Mouse (Mus musculus) CD4-positive, CD25-positive, alpha-beta regulatory T cell, adult 4 months (primary cell): ENCODE data around the gene Basp1. TPM values are rescaled to one million over a fixed set of nuclear protein-coding genes. Genes with fewer than 3 reads are reported as not detected.
A peak's percentile ranks its signal among the peaks of the same experiment; 100 is the strongest.
"Not testable (repeated sequence)": the region's sequence is repeated elsewhere in the genome, so short reads cannot be mapped to it uniquely, and the experiment has no call there.

Experiments used
- ATAC-seq: one replicate; pipeline ENCODE4 v1.8.0; 2017
- polyA plus RNA-seq, 2 experiments: library from polyadenylated mRNA; unstranded; fragments of 100-300 nt; shearing (Covaris generic); gene quantifications; one replicate each; pipeline ENCODE4 v1.2.1; 2017

The Basp1 gene
- polyA plus RNA-seq: under 1 TPM; 0.33 to 0.50 TPM

- ATAC-seq: peak; percentile 40
Measured at GRCm38 (mm10) chr15:25413378-25413901, at the start of gene Basp1. Gene Basp1 (minus strand): TSS chr15:25413764.

DNA sequence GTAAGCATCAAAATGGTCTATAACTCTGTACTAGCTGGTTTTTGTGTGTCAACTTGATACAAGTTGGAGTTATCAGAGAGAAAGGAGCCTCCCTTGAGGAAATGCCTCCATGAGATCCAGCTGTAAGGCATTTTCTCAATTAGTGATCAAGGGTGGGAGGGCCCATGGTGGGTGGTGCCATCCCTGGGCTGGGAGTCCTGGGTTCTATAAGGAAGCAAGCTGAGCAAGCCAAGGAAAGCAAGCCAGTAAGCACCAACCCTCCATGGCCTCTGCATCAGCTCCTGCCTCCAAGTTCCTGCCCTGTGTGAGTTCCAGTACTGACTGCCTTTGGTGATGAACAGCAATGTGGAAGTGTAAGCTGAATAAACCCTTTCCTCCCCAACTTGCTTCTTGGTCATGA, 49.5 kb upstream of the Basp1 start:
- ATAC-seq: not testable (repeated sequence)

- no peak for ATAC-seq
Measured at GRCm38 (mm10) chr15:25462056-25462762, 48.6 kb upstream of the Basp1 start.

GRCm38 (mm10) chr15:25459901-25460300, 46.3 kb upstream of the Basp1 start:
- ATAC-seq: no peak

DNA sequence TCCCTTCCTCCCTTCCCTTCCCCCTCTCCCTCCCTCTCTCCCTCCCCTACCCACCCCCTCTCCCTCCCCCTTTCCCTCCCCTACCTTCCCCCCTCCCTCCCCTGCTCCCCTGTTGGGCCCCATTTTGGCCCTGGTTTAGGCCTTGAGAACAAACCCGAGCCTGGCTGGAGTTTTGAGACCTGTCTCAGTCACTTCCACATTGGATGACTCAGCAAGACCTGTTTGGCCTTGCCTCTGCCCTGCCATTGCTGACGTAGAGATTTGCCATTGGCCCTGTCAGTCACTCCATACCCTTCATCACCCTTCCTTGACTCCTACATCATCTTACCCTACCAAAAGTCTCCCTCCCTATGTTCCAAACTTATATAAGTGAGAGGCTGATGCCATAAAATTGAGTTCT, 43.9 kb upstream of the Basp1 start:
- ATAC-seq: no peak

GRCm38 (mm10) chr15:25453538-25453937, 40.0 kb upstream of the Basp1 start:
- no peak for ATAC-seq

DNA sequence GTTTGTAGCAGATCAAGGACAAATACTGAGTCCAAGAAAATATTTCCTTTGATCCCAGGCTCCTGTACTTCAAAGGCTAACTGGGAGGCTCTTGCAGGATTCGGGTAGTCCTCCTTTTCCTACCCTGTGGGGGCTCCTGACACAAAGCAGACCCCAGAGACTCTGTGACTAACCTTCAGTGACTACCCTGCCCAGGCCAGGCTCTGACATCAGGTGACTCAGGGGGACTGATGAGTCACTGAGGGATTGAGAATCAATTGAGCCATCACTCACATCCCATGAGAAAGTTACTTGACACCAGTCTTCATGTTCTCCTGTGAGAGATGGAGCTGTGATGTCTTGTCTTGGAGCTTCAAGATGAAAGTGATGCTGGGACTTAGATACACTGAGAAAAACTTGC, 35.8 kb upstream of the Basp1 start:
- ATAC-seq: no peak

GRCm38 (mm10) chr15:25448703-25449340, 35.3 kb upstream of the Basp1 start:
- ATAC-seq: no peak

GRCm38 (mm10) chr15:25447136-25447535, 33.6 kb upstream of the Basp1 start:
- no peak for ATAC-seq

DNA sequence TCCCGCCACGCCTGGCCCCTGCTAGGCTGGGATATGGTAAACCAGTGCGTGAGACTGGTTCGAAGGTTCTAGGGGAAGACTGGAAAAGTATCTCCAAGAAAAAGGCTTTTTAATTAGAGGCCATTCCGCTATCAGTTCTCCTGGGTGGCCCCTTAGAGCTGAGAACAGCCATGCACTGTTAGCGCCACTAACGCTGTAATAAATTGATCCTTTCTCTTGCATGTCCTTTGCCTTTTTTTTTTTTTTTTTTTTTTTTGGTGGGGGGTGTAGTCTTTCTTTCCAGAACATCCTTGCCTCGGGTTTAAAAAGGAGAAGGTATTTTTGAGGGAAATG, 32.6 kb upstream of the Basp1 start:
- no peak for ATAC-seq

- no peak for ATAC-seq
Measured at GRCm38 (mm10) chr15:25445361-25446154, 32.0 kb upstream of the Basp1 start.

GRCm38 (mm10) chr15:25444208-25444607, 30.6 kb upstream of the Basp1 start:
- ATAC-seq: no peak

GRCm38 (mm10) chr15:25443140-25443790, 29.7 kb upstream of the Basp1 start:
- no peak for ATAC-seq

DNA sequence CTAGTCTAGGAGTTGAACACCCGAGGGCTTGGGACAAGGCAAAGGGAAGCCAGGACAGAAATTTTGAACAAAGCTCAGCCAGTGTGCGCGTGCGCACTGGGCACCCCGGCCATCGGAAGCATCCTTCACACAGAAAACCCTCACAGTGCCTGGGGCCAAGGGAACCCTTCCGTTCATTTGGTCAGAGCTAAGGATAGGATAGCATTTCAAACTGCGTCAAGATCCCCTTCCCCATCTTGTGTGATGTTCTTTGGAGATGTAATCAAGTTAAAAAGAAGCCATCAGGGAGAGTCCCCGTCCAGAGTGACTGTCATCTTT, 28.3 kb upstream of the Basp1 start:
- ATAC-seq: no peak

DNA sequence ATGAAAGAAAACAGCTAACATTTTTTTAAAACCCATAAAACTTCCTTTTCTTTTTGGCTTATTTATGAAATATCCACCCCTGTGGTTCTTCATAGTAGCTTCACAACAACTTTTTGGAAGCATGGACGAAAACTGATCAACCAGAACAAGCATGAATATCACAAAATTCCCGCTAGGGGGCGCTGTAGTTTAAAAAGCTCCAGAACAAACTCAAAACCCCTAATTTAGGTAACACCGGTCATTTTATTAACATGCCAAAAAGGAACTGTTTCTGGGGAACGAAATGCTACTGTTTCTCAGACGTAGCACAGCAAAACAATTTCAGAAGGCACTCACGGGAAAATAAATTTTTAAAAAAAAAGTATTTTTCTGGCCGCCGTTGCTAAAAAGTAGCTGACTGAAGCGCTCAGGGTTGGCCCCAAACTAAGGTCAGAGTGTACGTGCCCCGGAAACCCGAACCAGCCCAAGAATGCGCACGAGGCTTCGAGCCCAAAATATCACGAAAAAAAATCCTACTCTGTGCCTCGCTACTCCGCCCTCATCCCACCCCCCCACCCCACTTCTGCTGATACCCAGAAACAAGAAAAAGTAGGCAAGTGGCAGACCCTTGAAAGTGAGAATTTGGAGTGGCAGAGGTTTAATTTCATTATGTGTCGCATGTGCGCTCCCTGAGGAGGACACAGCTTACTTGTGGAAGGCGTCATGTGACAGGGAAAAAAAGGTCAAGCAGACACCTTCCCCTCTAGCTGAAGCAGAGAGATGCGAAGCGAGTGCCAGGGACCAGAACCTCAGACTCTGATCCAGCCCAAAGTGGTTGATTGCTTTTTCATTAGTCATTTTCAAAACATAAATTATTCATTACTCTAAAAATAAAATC, 27.7 kb upstream of the Basp1 start:
- ATAC-seq: peak; percentile 73

- ATAC-seq: no peak
Measured at GRCm38 (mm10) chr15:25440317-25440716, 26.8 kb upstream of the Basp1 start.

- no peak for ATAC-seq
Measured at GRCm38 (mm10) chr15:25432341-25432740, 18.8 kb upstream of the Basp1 start.

- no peak for ATAC-seq
Measured at GRCm38 (mm10) chr15:25430167-25430566, 16.6 kb upstream of the Basp1 start.

GRCm38 (mm10) chr15:25429007-25429406, 15.4 kb upstream of the Basp1 start:
- no peak for ATAC-seq

- no peak for ATAC-seq
Measured at GRCm38 (mm10) chr15:25428551-25428950, 15.0 kb upstream of the Basp1 start.

GRCm38 (mm10) chr15:25420266-25420665, 6.7 kb upstream of the Basp1 start:
- no peak for ATAC-seq

DNA sequence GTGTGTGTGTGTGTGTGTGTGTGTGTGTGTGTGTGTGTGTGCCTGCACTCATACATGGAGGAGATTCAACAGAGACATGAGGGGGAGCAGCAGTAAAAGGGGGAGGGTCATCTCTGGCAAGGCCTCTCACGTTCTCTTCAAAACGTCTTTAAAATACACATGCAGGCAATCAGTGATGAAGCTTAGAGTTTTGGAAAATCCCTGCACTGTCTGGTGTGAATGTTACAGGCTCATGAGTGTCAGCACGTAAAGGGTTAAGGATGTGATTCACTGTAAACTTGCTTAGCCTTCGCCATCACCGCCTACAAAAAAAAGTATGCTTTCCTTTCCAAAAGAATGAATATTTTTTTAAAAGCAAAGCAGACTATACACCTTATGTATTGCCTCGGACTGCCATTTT, 2.8 kb upstream of the Basp1 start:
- no peak for ATAC-seq
